Comparison of ENCODE assay signal across 8 mouse cellular contexts in genomic region chr6:86488149-86488485, GRCm38 (mm10). TPM values are rescaled to one million over a fixed set of nuclear protein-coding genes. Genes with fewer than 3 reads are reported as not detected.
DNase-seq lines count a peak whose midpoint lies in the region; ATAC-seq and TF ChIP-seq lines count a peak whose summit lies in the region.

No protein-coding gene starts in this region.

- H3K9me3 ChIP-seq in embryonic facial prominence, embryonic 11.5 days (replicated peaks; ENCODE audit: control insufficient read depth, low read length), result no peaks in the 10 kb centered on the region
- H3K9me3 ChIP-seq in heart, embryonic 11.5 days (replicated peaks; ENCODE audit: control insufficient read depth, low read length), result no peaks in the 10 kb centered on the region
- no peaks in the 10 kb centered on the region for H3K9me3 ChIP-seq in limb, embryonic 11.5 days (ENCODE audit: control insufficient read depth, low read length)

- 53% methylated on average over 3 of the region's 3 CpGs for WGBS in embryonic facial prominence, embryonic 11.5 days
- 28% methylated on average over 3 of the region's 3 CpGs for WGBS in heart, embryonic 11.5 days (ENCODE audit: insufficient replicate concordance)
- 61% methylated on average over 3 of the region's 3 CpGs for WGBS in limb, embryonic 11.5 days

- ATAC-seq in embryonic facial prominence, embryonic 11.5 days (replicated peaks; ENCODE audit: insufficient number of reproducible peaks, low FRiP score, low TSS enrichment, low read depth), result no peak
- ATAC-seq in heart, embryonic 11.5 days (replicated peaks; ENCODE audit: insufficient number of reproducible peaks, low FRiP score, low TSS enrichment), result no peak
- ATAC-seq in limb, embryonic 11.5 days (ENCODE audit: insufficient number of reproducible peaks, low FRiP score, low TSS enrichment, low read depth), result no peak

- no peak overlapping the region for H3K4me3 ChIP-seq in testis, adult 2 months (ENCODE audit: control insufficient read depth, low read depth, low read length)
- H3K4me3 ChIP-seq in embryonic facial prominence, embryonic 11.5 days (ENCODE audit: low read depth, low read length), result no peak overlapping the region
- H3K4me3 ChIP-seq in heart, embryonic 11.5 days (ENCODE audit: low read depth, low read length), result no peak overlapping the region
- no peak overlapping the region for H3K4me3 ChIP-seq in limb, embryonic 11.5 days (ENCODE audit: low read depth, low read length)

- H3K27me3 ChIP-seq in testis, adult 2 months (ENCODE audit: control insufficient read depth, insufficient read depth, low read length), result no peaks in the 10 kb centered on the region
- no peaks in the 10 kb centered on the region for H3K27me3 ChIP-seq in embryonic facial prominence, embryonic 11.5 days (ENCODE audit: control insufficient read depth, insufficient read depth, low read length)
- H3K27me3 ChIP-seq in heart, embryonic 11.5 days (ENCODE audit: control insufficient read depth, insufficient read depth, low read length), result no peaks in the 10 kb centered on the region
- no peaks in the 10 kb centered on the region for H3K27me3 ChIP-seq in limb, embryonic 11.5 days (ENCODE audit: control insufficient read depth, insufficient read depth, low read length)

- no peaks in the 10 kb centered on the region for H3K36me3 ChIP-seq in testis, adult 2 months (ENCODE audit: control insufficient read depth, insufficient read depth, low read length)
- H3K36me3 ChIP-seq in embryonic facial prominence, embryonic 11.5 days (replicated peaks; ENCODE audit: control insufficient read depth, insufficient read depth, low read depth, low read length), result no peaks in the 10 kb centered on the region
- no peaks in the 10 kb centered on the region for H3K36me3 ChIP-seq in heart, embryonic 11.5 days (ENCODE audit: control insufficient read depth, insufficient read depth, low read length)
- H3K36me3 ChIP-seq in limb, embryonic 11.5 days (ENCODE audit: control insufficient read depth, insufficient read depth, low read length), result no peaks in the 10 kb centered on the region

- H3K4me1 ChIP-seq in testis, adult 2 months (ENCODE audit: control insufficient read depth, insufficient read depth, low read length), result no peaks in the 10 kb centered on the region; the same call in 1 of the 2 replicates
- 0 out of 2 replicates have a peak, but pooled peaks cover 4% of the 10 kb centered on the region for H3K4me1 ChIP-seq in embryonic facial prominence, embryonic 11.5 days (ENCODE audit: control insufficient read depth, insufficient read depth, low read length)
- H3K4me1 ChIP-seq in heart, embryonic 11.5 days (ENCODE audit: control insufficient read depth, insufficient read depth, low read length), result peaks cover 13% of the 10 kb centered on the region
- peaks cover 8% of the 10 kb centered on the region; the same call in 1 of the 2 replicates for H3K4me1 ChIP-seq in limb, embryonic 11.5 days (ENCODE audit: control insufficient read depth, insufficient read depth, low read length)

- no peak for DNase-seq in testis, postnatal 10 days (ENCODE audit: low spot score)
- DNase-seq in embryonic facial prominence, embryonic 11.5 days (ENCODE audit: low spot score), result no peak
- no peak for DNase-seq in limb, embryonic 11.5 days (ENCODE audit: low spot score)
- DNase-seq in skeletal muscle tissue, adult 2 months (ENCODE audit: low read depth, low spot score), result peak; percentile 91
- DNase-seq in Muller cell, postnatal 12 days (ENCODE audit: inconsistent ontology term), result no peak
- DNase-seq in left cerebral cortex, adult 8-10 months (ENCODE audit: low spot score in 2 of 2), result no peak

- no peak overlapping the region for H3K4me2 ChIP-seq in embryonic facial prominence, embryonic 11.5 days (ENCODE audit: low read depth, low read length)
- H3K4me2 ChIP-seq in heart, embryonic 11.5 days, result peak overlapping the region; percentile 50
- no peak overlapping the region for H3K4me2 ChIP-seq in limb, embryonic 11.5 days (ENCODE audit: low read depth, severe bottlenecking)

- no peak for TF ChIP-seq POLR2A in testis, adult 2 months (IDR thresholded peaks at IDR 0.05; ENCODE audit: control insufficient read depth, low read depth, low read length)

- H3K9ac ChIP-seq in embryonic facial prominence, embryonic 11.5 days (replicated peaks; ENCODE audit: low read length), result peak overlapping the region; percentile 43
- H3K9ac ChIP-seq in heart, embryonic 11.5 days (ENCODE audit: low read depth, low read length), result peak overlapping the region; percentile 68
- H3K9ac ChIP-seq in limb, embryonic 11.5 days (ENCODE audit: low read length), result peak overlapping the region; percentile 66

- TF ChIP-seq CTCF in testis, adult 2 months (IDR thresholded peaks at IDR 0.05; ENCODE audit: control insufficient read depth, insufficient read depth, insufficient replicate concordance, low read depth, low read length), result no peak

- peak overlapping the region; percentile 37; the same call in 1 of the 2 replicates for H3K27ac ChIP-seq in testis, adult 2 months (ENCODE audit: control insufficient read depth, insufficient read depth, low read depth, low read length)
- H3K27ac ChIP-seq in embryonic facial prominence, embryonic 11.5 days (replicated peaks; ENCODE audit: low read depth, low read length), result peak overlapping the region; percentile 78
- peak overlapping the region; percentile 92 for H3K27ac ChIP-seq in heart, embryonic 11.5 days (ENCODE audit: low read depth, low read length)
- peak overlapping the region; percentile 91 for H3K27ac ChIP-seq in limb, embryonic 11.5 days (replicated peaks; ENCODE audit: low read depth, low read length)

RNA-seq across cellular contexts. Expression of gene Pcbp1, which starts 38.0 kb away (rescaled TPM):
- 91.6 and 99.3 TPM in 2 replicates for polyA plus RNA-seq in testis, adult 2 months (2012; rRNA removed)
- polyA plus RNA-seq in embryonic facial prominence, embryonic 11.5 days (2014; fragmentation: Nextera tagmentation; extraction: Ambion mirVana), result 405 and 423 TPM in 2 replicates
- 312 and 348 TPM in 2 replicates for polyA plus RNA-seq in heart, embryonic 11.5 days (2014; fragmentation: Nextera tagmentation; extraction: Ambion mirVana)
- polyA plus RNA-seq in limb, embryonic 11.5 days (2014; fragmentation: Nextera tagmentation; extraction: Ambion mirVana), result 499 and 548 TPM in 2 replicates
- 100 to 1,000 TPM; 179 to 184 (median 180) TPM for total RNA-seq in left cerebral cortex, adult 8-10 months (2022)

RNA-seq across cellular contexts. Expression of gene C87436, which starts 49.9 kb away (rescaled TPM):
- polyA plus RNA-seq in testis, adult 2 months (2012; rRNA removed), result 77.1 and 82.3 TPM in 2 replicates
- polyA plus RNA-seq in embryonic facial prominence, embryonic 11.5 days (2014; fragmentation: Nextera tagmentation; extraction: Ambion mirVana), result 23.8 and 25.1 TPM in 2 replicates
- polyA plus RNA-seq in heart, embryonic 11.5 days (2014; fragmentation: Nextera tagmentation; extraction: Ambion mirVana), result 15.2 and 16.7 TPM in 2 replicates
- 23.7 and 24.8 TPM in 2 replicates for polyA plus RNA-seq in limb, embryonic 11.5 days (2014; fragmentation: Nextera tagmentation; extraction: Ambion mirVana)
- total RNA-seq in left cerebral cortex, adult 8-10 months (2022), result 10 to 100 TPM; 19.3 to 25.6 (median 22.3) TPM

Comparison
In these comparisons a context has a peak if more than half of its experiments do, and no peak if none do; other contexts are left out.
1. H3K27ac ChIP-seq: peak in every context shown above with its lines; median percentile 92 in heart, embryonic 11.5 days; 91 in limb, embryonic 11.5 days; 78 in embryonic facial prominence, embryonic 11.5 days; 37 in testis, adult 2 months.